Comparison of ENCODE assay signal across 28 mouse cellular contexts in the genomic region with DNA sequence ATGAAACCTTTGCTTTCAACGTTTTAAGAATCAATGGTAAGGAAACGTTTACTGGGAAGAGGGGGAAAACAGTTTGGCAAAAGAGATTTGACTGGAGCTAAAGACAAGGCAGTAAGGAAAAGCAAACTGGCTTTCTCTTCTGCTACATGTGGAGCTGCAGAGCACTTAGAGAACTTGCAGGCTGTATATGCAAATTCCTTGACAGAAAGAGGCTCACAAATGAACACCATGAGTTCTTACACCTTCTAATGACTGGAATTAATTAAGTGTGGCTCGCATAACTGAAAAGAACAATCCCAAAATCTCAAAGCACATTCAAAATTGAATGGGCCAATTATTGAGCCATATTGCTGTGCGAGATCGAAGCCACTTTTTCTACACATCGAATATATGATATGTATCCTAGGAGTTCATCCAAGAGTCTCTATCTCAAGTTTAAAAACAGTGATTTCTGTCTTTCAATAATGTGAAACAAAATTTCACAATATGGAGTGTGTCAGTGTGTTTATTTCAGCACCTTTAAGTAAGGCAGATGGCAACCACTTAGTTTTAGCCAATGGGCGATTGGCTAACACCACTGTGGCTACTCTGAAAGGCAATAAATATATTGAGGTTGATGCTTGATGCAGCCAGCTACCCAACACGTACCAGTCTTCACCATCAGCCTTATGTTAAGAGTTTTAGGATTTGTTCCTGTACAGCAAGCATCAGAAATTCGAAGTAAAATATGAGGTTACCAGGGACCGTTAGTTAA.
"Had no signal": no experiment of that assay in that cellular context is flagged by ENCODE, and none has a peak within 500 bp of the region (broad histone marks: within the 10 kb centered on the region; RNA-seq: fewer than 3 reads in every experiment).

No protein-coding gene starts in this region.

- H3K36me3 ChIP-seq: heart, embryonic 10.5 days; heart, embryonic 12.5 days; hindbrain, embryonic 13.5 days; hindbrain, embryonic 15.5 days; kidney, embryonic 15.5 days; limb, embryonic 10.5 days; limb, embryonic 12.5 days; liver, embryonic 13.5 days; liver, embryonic 15.5 days had no signal

- H3K4me3 ChIP-seq: gastrocnemius, adult 2 months; heart, embryonic 10.5 days; heart, embryonic 12.5 days; hindbrain, embryonic 13.5 days; hindbrain, embryonic 15.5 days; kidney, embryonic 15.5 days; limb, embryonic 10.5 days; limb, embryonic 12.5 days; liver, embryonic 13.5 days; liver, embryonic 15.5 days had no signal

- ATAC-seq: hindbrain, postnatal 0 days; intestine, embryonic 16.5 days; liver, postnatal 0 days had no signal

- H3K27ac ChIP-seq: gastrocnemius, adult 2 months; heart, embryonic 10.5 days; hindbrain, embryonic 13.5 days; hindbrain, embryonic 15.5 days; hindbrain, postnatal 0 days; kidney, embryonic 15.5 days; kidney, postnatal 0 days; limb, embryonic 10.5 days; limb, embryonic 12.5 days; liver, embryonic 13.5 days; liver, embryonic 15.5 days had no signal

- H3K4me2 ChIP-seq: heart, embryonic 12.5 days; hindbrain, embryonic 13.5 days; hindbrain, embryonic 15.5 days; kidney, embryonic 15.5 days; limb, embryonic 12.5 days; liver, embryonic 11.5 days; liver, embryonic 13.5 days; liver, embryonic 15.5 days had no signal

- H3K27me3 ChIP-seq: heart, embryonic 12.5 days; hindbrain, embryonic 13.5 days; hindbrain, embryonic 15.5 days; kidney, embryonic 15.5 days; limb, embryonic 12.5 days; liver, embryonic 13.5 days; liver, embryonic 15.5 days had no signal

- H3K9ac ChIP-seq: heart, embryonic 12.5 days; hindbrain, embryonic 13.5 days; hindbrain, embryonic 15.5 days; kidney, embryonic 15.5 days; limb, embryonic 12.5 days; liver, embryonic 13.5 days; liver, embryonic 15.5 days; liver, postnatal 0 days had no signal

- DNase-seq: gastrocnemius, adult 2 months; gastrocnemius, postnatal 10 days; gastrocnemius, postnatal 25 days; heart, adult 18-20 months; heart, postnatal 10 days; heart, postnatal 36 days; kidney, adult 11 months; kidney, adult 2 months; kidney, adult 9 months; kidney, postnatal 14 days; kidney, postnatal 36 days; layer of hippocampus, adult 9-11 months; layer of hippocampus, postnatal 36 days; liver; liver, embryonic 13.5 days; liver, postnatal 0 days had no signal

- H3K4me1 ChIP-seq: heart, embryonic 10.5 days; heart, embryonic 12.5 days; hindbrain, embryonic 13.5 days; hindbrain, embryonic 15.5 days; kidney, embryonic 15.5 days; limb, embryonic 10.5 days; limb, embryonic 12.5 days; liver, embryonic 13.5 days; liver, embryonic 15.5 days had no signal

- H3K9me3 ChIP-seq: heart, embryonic 10.5 days; heart, embryonic 12.5 days; hindbrain, embryonic 13.5 days; hindbrain, embryonic 15.5 days; kidney, embryonic 15.5 days; limb, embryonic 10.5 days; limb, embryonic 12.5 days; liver, embryonic 13.5 days; liver, embryonic 15.5 days had no signal
